Mouse (Mus musculus): ENCODE results near the gene Tigd4.

DNA sequence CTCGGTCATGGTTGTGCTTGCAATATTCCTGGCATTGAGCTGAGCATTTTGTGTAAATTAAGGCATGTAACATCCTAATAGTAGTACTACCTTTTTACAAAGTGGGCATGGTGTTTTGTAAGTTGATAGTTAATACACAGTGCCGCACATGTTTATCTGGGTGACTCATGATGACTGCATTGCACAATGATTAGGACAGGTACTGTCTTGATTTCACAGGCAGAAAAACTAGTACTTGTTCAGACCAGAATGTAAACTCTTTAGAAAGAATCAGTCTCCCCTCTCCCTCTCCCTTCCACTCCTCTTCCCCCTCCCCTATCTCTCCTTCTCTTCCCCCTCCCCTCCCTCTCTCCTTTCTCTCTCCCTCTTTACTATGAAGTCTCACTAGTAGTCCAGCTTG is 9.4 kb downstream of the Tigd4 start:
- no peak for TF ChIP-seq CTCF (IDR thresholded peaks at IDR 0.05; ENCODE audit: borderline replicate concordance, extremely low read depth, insufficient read depth, insufficient read length)
- TF ChIP-seq POLR2A (IDR thresholded peaks at IDR 0.05; ENCODE audit: borderline replicate concordance, extremely low read depth, insufficient read depth, insufficient read length, poor library complexity, severe bottlenecking): no peak
